Mouse (Mus musculus) myocyte (in vitro differentiated cells): ENCODE results near the gene Cacna1a. TPM values are rescaled to one million over a fixed set of nuclear protein-coding genes. Genes with fewer than 3 reads are reported as not detected.
"Not testable (repeated sequence)": the region's sequence is repeated elsewhere in the genome, so short reads cannot be mapped to it uniquely, and the experiment has no call there.

Source experiments
- H3K27me3 ChIP-seq: one replicate; pipeline ENCODE4 v1.6.1; 2011; ENCODE audit not compliant: control insufficient read depth, insufficient read depth, insufficient read length
- H3K36me3 ChIP-seq: one replicate; pipeline ENCODE4 v1.6.1; 2011; ENCODE audit not compliant: control insufficient read depth, insufficient read depth
- H3K4me2 ChIP-seq: one replicate; pipeline ENCODE4 v1.6.1; 2011; ENCODE audit warnings: low read depth, control low read depth
- H3K4me3 ChIP-seq: one replicate; pipeline ENCODE4 v1.5.1; 2011; ENCODE audit warnings: mild to moderate bottlenecking, control low read depth, moderate library complexity
- H3K79me2 ChIP-seq: one replicate; pipeline ENCODE4 v1.6.1; 2011; ENCODE audit not compliant: control insufficient read depth, insufficient read depth
- H3ac ChIP-seq: one replicate; pipeline ENCODE4 v1.6.1; 2011; ENCODE audit not compliant: control insufficient read depth, insufficient read length
- CEBPB ChIP-seq: IDR thresholded peaks from 2 replicates; pipeline ENCODE4 v1.6.1; 2011; ENCODE audit warnings: mild to moderate bottlenecking, moderate library complexity; ENCODE audit not compliant: poor library complexity, insufficient read depth, severe bottlenecking
- E2F4 ChIP-seq: IDR thresholded peaks from one replicate; pipeline ENCODE4 v1.6.1; 2011; ENCODE audit warnings: mild to moderate bottlenecking, control low read depth, moderate library complexity; ENCODE audit not compliant: insufficient read depth
- MAX ChIP-seq: IDR thresholded peaks from one replicate; pipeline ENCODE4 v1.6.1; 2011; ENCODE audit warnings: low read depth, mild to moderate bottlenecking, control low read depth
- MYOD1 ChIP-seq, 3 experiments: IDR thresholded peaks; one replicate each; pipeline ENCODE4 v1.6.1; 2011; ENCODE audit warnings: control low read depth in 2 of 3, low read depth in 2 of 3, mild to moderate bottlenecking in 2 of 3, moderate library complexity in 1 of 3; ENCODE audit not compliant: insufficient read length in 2 of 3, control insufficient read depth in 1 of 3
- MYOG ChIP-seq, 3 experiments: IDR thresholded peaks; one replicate each; pipeline ENCODE4 v1.6.1; 2011; ENCODE audit warnings: control low read depth in 2 of 3, low read depth in 2 of 3, mild to moderate bottlenecking in 2 of 3; ENCODE audit not compliant: insufficient read length in 2 of 3, control insufficient read depth in 1 of 3, insufficient read depth in 1 of 3
- POLR2A ChIP-seq: IDR thresholded peaks from one replicate; pipeline ENCODE4 v1.6.1; 2011; ENCODE audit warnings: low read depth, mild to moderate bottlenecking, control low read depth, moderate library complexity; ENCODE audit not compliant: insufficient read length
- POLR2AphosphoS2 ChIP-seq: IDR thresholded peaks from one replicate; pipeline ENCODE4 v1.6.1; 2011; ENCODE audit warnings: low read depth, control low read depth; ENCODE audit not compliant: insufficient read length
- REST ChIP-seq: IDR thresholded peaks from one replicate; pipeline ENCODE4 v1.6.1; 2011; ENCODE audit warnings: mild to moderate bottlenecking, control low read depth, moderate library complexity; ENCODE audit not compliant: insufficient read depth, insufficient read length
- SRF ChIP-seq: IDR thresholded peaks from one replicate; pipeline ENCODE4 v1.6.1; 2011; ENCODE audit warnings: low read depth; ENCODE audit not compliant: control insufficient read depth, insufficient read length
- TCF12 ChIP-seq: IDR thresholded peaks from one replicate; pipeline ENCODE4 v1.6.1; 2011; ENCODE audit warnings: mild to moderate bottlenecking, control low read depth; ENCODE audit not compliant: poor library complexity, insufficient read depth, severe bottlenecking
- TCF3 ChIP-seq: IDR thresholded peaks from one replicate; pipeline ENCODE4 v1.6.1; 2011; ENCODE audit warnings: low read depth, control low read depth; ENCODE audit not compliant: insufficient read length
- USF1 ChIP-seq: IDR thresholded peaks from one replicate; pipeline ENCODE4 v1.6.1; 2011; ENCODE audit warnings: low read depth, mild to moderate bottlenecking, control low read depth, moderate library complexity
- polyA plus RNA-seq: library from polyadenylated mRNA; unstranded; fragments of >200 nt; fragmentation: generic; extraction: Trizol; gene quantifications from one replicate; pipeline ENCODE4 v1.2.1, GENCODE M21; 2012; ENCODE audit warnings: missing spikeins

The Cacna1a gene
- polyA plus RNA-seq, 1 experiment: 1.8 TPM

DNA sequence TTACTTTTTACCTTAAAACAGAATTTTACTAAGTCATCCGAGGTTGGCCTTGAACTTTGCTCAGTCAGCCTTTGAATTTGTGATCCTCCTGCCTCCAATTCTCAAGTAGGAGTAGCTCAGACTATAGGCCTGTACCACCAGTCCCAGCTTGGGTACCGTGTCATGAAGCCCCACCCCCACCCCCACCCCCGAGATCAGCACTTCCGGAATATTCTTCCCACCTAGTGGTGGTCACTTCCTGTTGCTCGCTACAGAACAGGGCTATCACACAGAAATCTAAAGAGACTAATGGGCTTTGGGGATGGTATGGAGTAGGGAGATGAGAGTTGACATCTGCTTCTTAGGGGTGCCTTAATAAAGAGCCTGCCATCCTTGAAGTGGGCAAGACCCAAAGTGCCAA, 112.9 kb downstream of the Cacna1a start:
- H3K27me3 ChIP-seq: no peaks in the 10 kb centered on the region
- H3K36me3 ChIP-seq: no peaks in the 10 kb centered on the region
- H3K4me2 ChIP-seq: peak overlapping the region; percentile 98
- H3K4me3 ChIP-seq: peak overlapping the region; percentile 24
- no peaks in the 10 kb centered on the region for H3K79me2 ChIP-seq
- TF ChIP-seq MYOD1 (IDR thresholded peaks at IDR 0.05; ENCODE audit: control insufficient read depth in 1 of 3, insufficient read length in 2 of 3, low read depth in 2 of 3): no peak
- TF ChIP-seq CEBPB: no peak
- no peak for TF ChIP-seq SRF
- TF ChIP-seq TCF12: no peak
- TF ChIP-seq MAX: no peak
- no peak for TF ChIP-seq USF1
- no peak for TF ChIP-seq REST
- TF ChIP-seq E2F4: no peak
- no peak for TF ChIP-seq TCF3
- no peak for TF ChIP-seq MYOG (IDR thresholded peaks at IDR 0.05; ENCODE audit: control insufficient read depth in 1 of 3, insufficient read depth in 1 of 3, insufficient read length in 2 of 3, low read depth in 2 of 3)
- TF ChIP-seq POLR2AphosphoS2: no peak
- no peak for TF ChIP-seq POLR2A
- H3ac ChIP-seq: no peak overlapping the region

- no peak overlapping the region for H3ac ChIP-seq
- H3K79me2 ChIP-seq: no peaks in the 10 kb centered on the region
- no peaks in the 10 kb centered on the region for H3K27me3 ChIP-seq
- peak overlapping the region; percentile 98 for H3K4me2 ChIP-seq
- H3K36me3 ChIP-seq: no peaks in the 10 kb centered on the region
- H3K4me3 ChIP-seq: peak overlapping the region; percentile 24
- no peak for TF ChIP-seq SRF
- peak in 1 of 3 experiments; percentile 8 for TF ChIP-seq MYOG (IDR thresholded peaks at IDR 0.05; ENCODE audit: control insufficient read depth in 1 of 3, insufficient read depth in 1 of 3, insufficient read length in 2 of 3, low read depth in 2 of 3)
- TF ChIP-seq MYOD1 (IDR thresholded peaks at IDR 0.05; ENCODE audit: control insufficient read depth in 1 of 3, insufficient read length in 2 of 3, low read depth in 2 of 3): peak in 1 of 3 experiments; percentile 5
- no peak for TF ChIP-seq USF1
- no peak for TF ChIP-seq CEBPB
- TF ChIP-seq E2F4: no peak
- peak; percentile 53 for TF ChIP-seq POLR2A
- no peak for TF ChIP-seq MAX
- no peak for TF ChIP-seq REST
- peak; percentile 5 for TF ChIP-seq TCF12
- no peak for TF ChIP-seq TCF3
- TF ChIP-seq POLR2AphosphoS2: no peak
These were observed 113.5 kb downstream of the Cacna1a start for GRCm38 (mm10) chr8:84501671-84502308.

GRCm38 (mm10) chr8:84502638-84503037, 114.4 kb downstream of the Cacna1a start:
- no peaks in the 10 kb centered on the region for H3K79me2 ChIP-seq
- TF ChIP-seq TCF3 (no peak), SRF (no peak), MYOG (IDR thresholded peaks at IDR 0.05; ENCODE audit: control insufficient read depth in 1 of 3, insufficient read depth in 1 of 3, insufficient read length in 2 of 3, low read depth in 2 of 3) (no peak), POLR2AphosphoS2 (no peak), MYOD1 (IDR thresholded peaks at IDR 0.05; ENCODE audit: control insufficient read depth in 1 of 3, insufficient read length in 2 of 3, low read depth in 2 of 3) (no peak), TCF12 (no peak), CEBPB (no peak), POLR2A (no peak), E2F4 (no peak), USF1 (no peak), MAX (no peak), REST (no peak)
- no peak overlapping the region for H3ac ChIP-seq
- H3K4me3 ChIP-seq: peak overlapping the region; percentile 24
- no peaks in the 10 kb centered on the region for H3K36me3 ChIP-seq
- peak overlapping the region; percentile 98 for H3K4me2 ChIP-seq
- no peaks in the 10 kb centered on the region for H3K27me3 ChIP-seq

GRCm38 (mm10) chr8:84507220-84507619, 119.0 kb downstream of the Cacna1a start:
- Histone ChIP-seq H3K4me3 (no peak overlapping the region), H3K27me3 (no peaks in the 10 kb centered on the region), H3K4me2 (no peak overlapping the region), H3K36me3 (no peaks in the 10 kb centered on the region), H3K79me2 (no peaks in the 10 kb centered on the region), H3ac (no peak overlapping the region)
- TF ChIP-seq USF1: no peak

DNA sequence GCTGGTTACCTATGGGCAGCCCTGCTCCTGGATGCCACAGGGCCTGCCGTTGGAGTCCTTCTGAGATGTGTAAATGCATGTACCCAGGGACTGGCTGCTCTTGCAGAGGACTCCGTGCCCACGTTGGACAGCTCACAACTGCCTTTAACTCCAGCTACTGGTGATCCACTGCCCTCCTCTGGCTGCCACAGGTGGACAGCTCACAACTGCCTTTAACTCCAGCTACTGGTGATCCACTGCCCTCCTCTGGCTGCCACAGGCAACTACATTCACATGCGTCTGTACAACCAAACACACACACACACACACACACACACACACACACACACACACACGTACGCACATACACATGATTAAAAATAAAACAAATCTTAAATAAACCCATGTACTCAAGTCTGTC, 121.5 kb downstream of the Cacna1a start:
- H3K79me2 ChIP-seq, H3K27me3 ChIP-seq, H3ac ChIP-seq, H3K36me3 ChIP-seq, H3K4me3 ChIP-seq, H3K4me2 ChIP-seq: not testable (repeated sequence)
